Mouse (Mus musculus): ENCODE measurements around the gene Ptk6.
"Not testable (repeated sequence)": the region's sequence is repeated elsewhere in the genome, so short reads cannot be mapped to it uniquely, and the experiment has no call there.

Gene Ptk6

GRCm38 (mm10) chr2:181219538-181220216, 17.1 kb upstream of the Ptk6 start, which contains the start of gene Fndc11:
Gene Fndc11 (plus strand): TSS chr2:181220013.
- DNase-seq (ENCODE audit: low spot score in 2 of 2) = peak; percentile 60 to 72

GRCm38 (mm10) chr2:181218881-181219485, 16.4 kb upstream of the Ptk6 start:
- no peak for DNase-seq (ENCODE audit: low spot score in 2 of 2)

- no peak for DNase-seq (ENCODE audit: low spot score in 2 of 2)
These were observed 13.4 kb upstream of the Ptk6 start for GRCm38 (mm10) chr2:181216037-181216436.

- no peak for DNase-seq (ENCODE audit: low spot score in 2 of 2)
These were observed 10.4 kb upstream of the Ptk6 start, which contains the start of gene Srms for GRCm38 (mm10) chr2:181213021-181213445. Gene Srms (minus strand): TSS chr2:181213185.

- DNase-seq (ENCODE audit: low spot score in 2 of 2) = no peak
These were observed 9.9 kb upstream of the Ptk6 start for GRCm38 (mm10) chr2:181212389-181213020.

- DNase-seq (ENCODE audit: low spot score in 2 of 2) = no peak
These were observed 3.5 kb upstream of the Ptk6 start for GRCm38 (mm10) chr2:181206118-181206517.

- no peak for DNase-seq (ENCODE audit: low spot score in 2 of 2)
These were observed 3.1 kb upstream of the Ptk6 start for GRCm38 (mm10) chr2:181205678-181206077.

- no peak for DNase-seq (ENCODE audit: low spot score in 2 of 2)
These were observed 297 bp upstream of the Ptk6 start for GRCm38 (mm10) chr2:181202886-181203285.

GRCm38 (mm10) chr2:181201606-181202005, 983 bp downstream of the Ptk6 start:
- DNase-seq (ENCODE audit: low spot score in 2 of 2) = no peak

GRCm38 (mm10) chr2:181196628-181197300, 5.8 kb downstream of the Ptk6 start:
- DNase-seq (ENCODE audit: low spot score in 2 of 2) = no peak

GRCm38 (mm10) chr2:181193044-181193443, 9.5 kb downstream of the Ptk6 start:
- no peak for DNase-seq (ENCODE audit: low spot score in 2 of 2)

- DNase-seq (ENCODE audit: low spot score in 2 of 2) = no peak
These were observed 10.7 kb downstream of the Ptk6 start for GRCm38 (mm10) chr2:181191936-181192335.

- not testable (repeated sequence) for DNase-seq (ENCODE audit: low spot score in 2 of 2)
These were observed 11.2 kb downstream of the Ptk6 start for GRCm38 (mm10) chr2:181191385-181191784.

- DNase-seq (ENCODE audit: low spot score in 2 of 2) = no peak
These were observed 13.3 kb downstream of the Ptk6 start for GRCm38 (mm10) chr2:181189321-181189720.

GRCm38 (mm10) chr2:181188681-181189080, 13.9 kb downstream of the Ptk6 start:
- peak in 1 of 2 experiments; percentile 17 for DNase-seq (ENCODE audit: low spot score in 2 of 2)

GRCm38 (mm10) chr2:181187121-181188000, 15.2 kb downstream of the Ptk6 start, which contains the start of gene Ppdpf:
Gene Ppdpf (plus strand): TSS chr2:181187247.
- peak; percentile 84 to 87 for DNase-seq (ENCODE audit: low spot score in 2 of 2)

- peak; percentile 69 to 75 for DNase-seq (ENCODE audit: low spot score in 2 of 2)
These were observed 16.0 kb downstream of the Ptk6 start for GRCm38 (mm10) chr2:181186635-181187034.

- DNase-seq (ENCODE audit: low spot score in 2 of 2) = no peak
These were observed 21.7 kb downstream of the Ptk6 start for GRCm38 (mm10) chr2:181180898-181181297.

- no peak for DNase-seq (ENCODE audit: low spot score in 2 of 2)
These were observed 24.1 kb downstream of the Ptk6 start for GRCm38 (mm10) chr2:181178471-181178870.

GRCm38 (mm10) chr2:181178015-181178414, 24.6 kb downstream of the Ptk6 start:
- no peak for DNase-seq (ENCODE audit: low spot score in 2 of 2)

- no peak for DNase-seq (ENCODE audit: low spot score in 2 of 2)
These were observed 27.9 kb downstream of the Ptk6 start for GRCm38 (mm10) chr2:181174646-181175045.
